In the genomic region with DNA sequence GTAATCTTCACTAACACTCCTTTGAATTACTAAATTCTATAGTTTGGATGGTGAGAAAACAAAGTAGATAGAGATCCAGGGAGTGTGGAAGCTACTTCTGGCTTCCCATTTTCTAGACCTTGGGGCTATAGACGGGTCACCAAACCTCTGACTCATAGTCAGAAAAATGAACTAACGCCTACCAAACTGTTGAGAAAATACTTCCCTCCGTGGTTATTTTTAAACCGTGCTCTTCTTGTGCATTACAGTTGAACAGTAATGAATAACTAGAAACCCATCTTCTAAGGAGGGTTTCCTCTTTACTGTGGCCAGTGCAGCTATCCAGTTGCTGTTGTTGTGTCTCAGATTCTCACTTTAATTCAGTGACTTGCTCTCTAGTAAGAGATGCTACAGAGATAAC, we compare ENCODE assay signal across 18 mouse cellular contexts. TPM values are rescaled to one million over a fixed set of nuclear protein-coding genes. Genes with fewer than 3 reads are reported as not detected.
A peak's percentile ranks its signal among the peaks of the same experiment; 100 is the strongest.
DNase-seq lines count a peak whose midpoint lies in the region; ATAC-seq lines count a peak whose summit lies in the region.
"Had no signal": no experiment of that assay in that cellular context is flagged by ENCODE, and none has a peak within 500 bp of the region (broad histone marks: within the 10 kb centered on the region; RNA-seq: fewer than 3 reads in every experiment).

No protein-coding gene starts in this region.

- ATAC-seq in intestine, embryonic 14.5 days (replicated peaks; ENCODE audit: low FRiP score, low TSS enrichment, low read depth): no peak
- no peak for ATAC-seq in intestine, embryonic 16.5 days
- ATAC-seq: forebrain, embryonic 13.5 days had no signal

- WGBS in intestine, embryonic 14.5 days: 63% methylated on average over 4 of the region's 4 CpGs
- 62% methylated on average over 4 of the region's 4 CpGs for WGBS in intestine, embryonic 16.5 days
- 0% methylated on average over 4 of the region's 4 CpGs for WGBS in macrophage (ENCODE audit: missing documents)

- peaks cover 77% of the 10 kb centered on the region for H3K79me2 ChIP-seq in macrophage (ENCODE audit: inconsistent target)

- no peak overlapping the region for H3K27ac ChIP-seq in intestine, embryonic 14.5 days (ENCODE audit: low read depth)
- H3K27ac ChIP-seq in intestine, embryonic 16.5 days (ENCODE audit: low read length): no peak overlapping the region
- peak overlapping the region; percentile 87 for H3K27ac ChIP-seq in macrophage
- H3K27ac ChIP-seq: embryonic facial prominence, embryonic 15.5 days; forebrain, embryonic 13.5 days; hindbrain, embryonic 12.5 days; neural tube, embryonic 13.5 days; stomach, embryonic 15.5 days had no signal

- no peaks in the 10 kb centered on the region for H3K9me3 ChIP-seq in intestine, embryonic 14.5 days (ENCODE audit: control insufficient read depth, low read length)
- H3K9me3 ChIP-seq in intestine, embryonic 16.5 days (ENCODE audit: control insufficient read depth, low read length): no peaks in the 10 kb centered on the region
- H3K9me3 ChIP-seq: embryonic facial prominence, embryonic 15.5 days; forebrain, embryonic 13.5 days; hindbrain, embryonic 12.5 days; megakaryocyte, embryonic 14.5 days; neural tube, embryonic 13.5 days; stomach, embryonic 15.5 days had no signal

- H3K9ac ChIP-seq in intestine, embryonic 14.5 days (ENCODE audit: low read length): no peak overlapping the region
- no peak overlapping the region for H3K9ac ChIP-seq in intestine, embryonic 16.5 days (ENCODE audit: low read depth, low read length)
- H3K9ac ChIP-seq: embryonic facial prominence, embryonic 15.5 days; forebrain, embryonic 13.5 days; hindbrain, embryonic 12.5 days; neural tube, embryonic 13.5 days; stomach, embryonic 15.5 days had no signal

- no peak overlapping the region for H3K4me3 ChIP-seq in intestine, embryonic 14.5 days (ENCODE audit: low read depth, low read length)
- no peak overlapping the region for H3K4me3 ChIP-seq in intestine, embryonic 16.5 days (ENCODE audit: low read length)
- H3K4me3 ChIP-seq in macrophage (ENCODE audit: inconsistent target): no peak overlapping the region
- H3K4me3 ChIP-seq: embryonic facial prominence, embryonic 15.5 days; forebrain, embryonic 13.5 days; hindbrain, embryonic 12.5 days; megakaryocyte, embryonic 14.5 days; neural tube, embryonic 13.5 days; stomach, embryonic 15.5 days had no signal

- H3K36me3 ChIP-seq in intestine, embryonic 14.5 days (ENCODE audit: control insufficient read depth, insufficient read depth, low read length): no peaks in the 10 kb centered on the region
- H3K36me3 ChIP-seq in intestine, embryonic 16.5 days (ENCODE audit: control insufficient read depth, insufficient read depth, low read length): no peaks in the 10 kb centered on the region
- no peaks in the 10 kb centered on the region; the same call in 1 of the 2 replicates for H3K36me3 ChIP-seq in macrophage (ENCODE audit: inconsistent target)
- H3K36me3 ChIP-seq: embryonic facial prominence, embryonic 15.5 days; hindbrain, embryonic 12.5 days; neural tube, embryonic 13.5 days; stomach, embryonic 15.5 days had no signal

- no peak overlapping the region for H3K4me2 ChIP-seq in intestine, embryonic 14.5 days (ENCODE audit: low read length)
- H3K4me2 ChIP-seq in intestine, embryonic 16.5 days (ENCODE audit: low read depth, low read length): no peak overlapping the region
- H3K4me2 ChIP-seq: embryonic facial prominence, embryonic 15.5 days; forebrain, embryonic 13.5 days; heart, embryonic 11.5 days; hindbrain, embryonic 12.5 days; neural tube, embryonic 13.5 days; stomach, embryonic 15.5 days had no signal

- no peaks in the 10 kb centered on the region for H3K27me3 ChIP-seq in intestine, embryonic 14.5 days (replicated peaks; ENCODE audit: control insufficient read depth, insufficient read depth, low read length)
- no peaks in the 10 kb centered on the region for H3K27me3 ChIP-seq in intestine, embryonic 16.5 days (replicated peaks; ENCODE audit: control insufficient read depth, insufficient read depth, low read length)
- H3K27me3 ChIP-seq: embryonic facial prominence, embryonic 15.5 days; forebrain, embryonic 13.5 days; hindbrain, embryonic 12.5 days; neural tube, embryonic 13.5 days; stomach, embryonic 15.5 days had no signal

- peak; percentile 36 for DNase-seq in intestine, embryonic 14.5 days (ENCODE audit: low spot score)
- DNase-seq in 3T3-L1 (ENCODE audit: low read depth, low spot score): peak; percentile 87
- peak; percentile 74 for DNase-seq in NIH3T3 (ENCODE audit: low read depth)
- DNase-seq in retina, postnatal 1 day: no peak
- DNase-seq in adipocyte (ENCODE audit: low spot score): no peak
- DNase-seq in urinary bladder, postnatal 36 days (ENCODE audit: low spot score in 2 of 2): no peak
- DNase-seq: cerebellum, adult 18-20 months; kidney, adult 11 months; right cerebral cortex, postnatal 4 days had no signal

- peaks cover 23% of the 10 kb centered on the region for H3K4me1 ChIP-seq in intestine, embryonic 14.5 days (replicated peaks; ENCODE audit: control insufficient read depth, insufficient read depth, low read length)
- H3K4me1 ChIP-seq in intestine, embryonic 16.5 days (ENCODE audit: control insufficient read depth, insufficient read depth, low read length): peaks cover 20% of the 10 kb centered on the region
- H3K4me1 ChIP-seq: forebrain, embryonic 13.5 days; megakaryocyte, embryonic 14.5 days; neural tube, embryonic 13.5 days had no signal

RNA-seq across cellular contexts. Expression of a gene that starts 20.7 kb away (rescaled TPM):
- 16.7 and 17.9 TPM in 2 replicates for polyA plus RNA-seq in intestine, embryonic 14.5 days (2014; fragmentation: Nextera tagmentation; extraction: Ambion mirVana)
- polyA plus RNA-seq in intestine, embryonic 16.5 days (2015; fragmentation: Nextera tagmentation; extraction: Ambion mirVana): 6.5 and 9.2 TPM in 2 replicates
- total RNA-seq in macrophage (2018; cell fraction: chromatin; rRNA removed): 100 to 1,000 TPM; 263 to 895 (median 496) TPM
- total RNA-seq in macrophage (2018; cell fraction: cytosol; rRNA removed): 100 to 1,000 TPM; 124 to 277 (median 175) TPM
- total RNA-seq in macrophage (2018; cell fraction: nucleus; rRNA removed): 100 to 1,000 TPM; 215 to 589 (median 305) TPM
- polyA plus RNA-seq in macrophage (2018): 161 to 281 TPM (median 178 TPM) in 3 replicates

RNA-seq across cellular contexts. Expression of a gene that starts 32.1 kb away (rescaled TPM):
- polyA plus RNA-seq in intestine, embryonic 14.5 days (2014; fragmentation: Nextera tagmentation; extraction: Ambion mirVana): 31.3 and 32.8 TPM in 2 replicates
- 21.9 and 22.2 TPM in 2 replicates for polyA plus RNA-seq in intestine, embryonic 16.5 days (2015; fragmentation: Nextera tagmentation; extraction: Ambion mirVana)
- total RNA-seq in macrophage (2018; cell fraction: chromatin; rRNA removed): 10 to 100 TPM in 1 of 26 experiments, 1 to 10 TPM in 21, under 1 TPM in 4; 0.52 to 12.2 (median 2.1) TPM
- total RNA-seq in macrophage (2018; cell fraction: cytosol; rRNA removed): 1 to 10 TPM in 23 of 26 experiments, under 1 TPM in 3; 0.82 to 5.8 (median 1.9) TPM
- total RNA-seq in macrophage (2018; cell fraction: nucleus; rRNA removed): 10 to 100 TPM in 1 of 26 experiments, 1 to 10 TPM in 19, under 1 TPM in 6; 0.47 to 11.5 (median 1.6) TPM
- polyA plus RNA-seq in macrophage (2018): 0.91 to 8.9 TPM (median 6.7 TPM) in 3 replicates

Comparison
In these comparisons a context has a peak if more than half of its experiments do, and no peak if none do; other contexts are left out.
1. DNase-seq: peak in intestine, embryonic 14.5 days (single experiment), 3T3-L1 (single experiment) and NIH3T3 (single experiment); none in retina, postnatal 1 day (single experiment), adipocyte (single experiment) and urinary bladder, postnatal 36 days (0 of 2).